Mouse (Mus musculus) heart, postnatal 4 days (tissue): Measurements from ENCODE around the gene Gm960. TPM values are rescaled to one million over a fixed set of nuclear protein-coding genes. Genes with fewer than 3 reads are reported as not detected.
"Not testable (repeated sequence)": the region's sequence is repeated elsewhere in the genome, so short reads cannot be mapped to it uniquely, and the experiment has no call there.

Experiments
- DNase-seq: peaks from one replicate; pipeline ENCODE4 v3.0.0; 2021
- microRNA-seq, 2 experiments: library from miRNA; unstranded; fragments of <30 nt; microRNA quantifications; one replicate each; pipeline ENCODE4 v1.2.0; 2021 to 2022
- total RNA-seq, 2 experiments: library from RNA; stranded (reverse); gene quantifications; 2 replicates each; pipeline ENCODE4 v1.2.3; 2021

Gm960 gene
- total RNA-seq, 2 experiments from 2014 or later = 0.12 to 0.68 TPM

DNA sequence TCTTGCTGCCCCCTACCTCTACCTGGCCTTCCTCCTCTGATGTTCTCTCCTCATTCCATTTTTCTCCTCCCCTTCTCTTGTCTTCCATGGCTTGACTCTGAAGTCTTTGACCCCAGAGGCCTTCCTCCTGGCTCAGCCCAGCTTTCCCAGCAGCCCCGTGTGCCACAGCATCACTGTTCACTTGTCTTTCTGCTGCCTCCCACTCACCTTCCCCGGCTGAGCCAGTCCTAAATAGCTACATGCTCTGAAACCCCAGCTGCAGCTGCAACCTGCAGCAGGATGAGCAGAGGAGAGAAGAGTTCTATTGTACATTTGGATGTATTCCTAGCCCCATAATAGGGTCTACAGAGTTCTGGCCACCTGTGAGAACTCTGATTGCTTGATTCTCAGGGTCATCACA is 111.0 kb downstream of the Gm960 start:
- no peak for DNase-seq

GRCm38 (mm10) chr19:4586783-4587182 is 111.7 kb downstream of the Gm960 start:
- not testable (repeated sequence) for DNase-seq

GRCm38 (mm10) chr19:4583856-4584255 is 114.6 kb downstream of the Gm960 start:
- no peak for DNase-seq

DNA sequence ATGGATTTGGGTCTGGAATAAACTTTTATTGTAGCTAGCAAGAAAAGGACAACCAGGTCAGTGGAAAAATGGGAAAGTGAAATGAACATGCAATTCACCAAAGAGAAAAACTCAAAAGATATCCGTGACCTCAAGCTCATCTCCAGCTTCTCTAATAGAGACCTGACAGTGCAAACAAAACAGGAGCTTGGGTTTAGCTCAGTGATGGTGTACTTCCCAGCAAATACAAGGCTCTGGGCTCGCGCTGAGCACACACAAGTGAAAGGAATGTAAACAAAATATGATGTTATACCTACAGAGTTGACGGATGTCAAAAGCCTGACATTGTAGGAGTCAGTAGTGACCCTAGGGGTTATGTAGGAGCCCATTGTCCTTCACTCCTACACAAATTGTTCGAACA is 119.2 kb downstream of the Gm960 start:
- DNase-seq = no peak

DNA sequence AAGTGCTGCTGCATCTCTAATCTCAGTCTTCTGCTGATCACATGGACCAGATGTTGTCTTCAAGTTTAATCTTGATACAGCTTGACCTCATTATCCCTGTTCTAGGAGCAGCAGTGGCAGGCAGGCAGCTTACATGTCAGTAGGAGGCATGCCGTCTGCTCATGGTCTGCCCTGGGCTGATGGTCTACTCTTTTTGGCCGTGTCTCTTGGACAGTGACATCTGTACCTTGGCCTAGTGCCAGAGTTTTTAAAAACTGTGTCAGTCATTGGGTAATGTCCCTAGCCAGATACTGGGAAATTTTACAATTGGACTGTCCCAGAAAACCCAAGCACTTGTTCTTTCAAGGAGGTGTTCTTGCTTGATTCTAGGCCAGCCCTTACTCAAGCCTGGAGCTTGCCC is 119.7 kb downstream of the Gm960 start:
- DNase-seq = peak; percentile 21

Small RNA genes within 50 kb of the gene (microRNA-seq; reads per million reads assigned to microRNA genes)
- gene Mir6986 = 1.7 to 1.8 reads per million in 2 experiments

Other genes starting within 250 kb of the Gm960 start
- under 1 TPM; 0.74 to 0.98 TPM for gene Syt12, start 221.2 kb downstream of the Gm960 start, total RNA-seq
- gene 2010003K11Rik, start 200.1 kb downstream of the Gm960 start, total RNA-seq = not detected
- 1 to 10 TPM; 6.9 to 8.8 TPM for gene Pcx, start 188.2 kb downstream of the Gm960 start, total RNA-seq
- gene Lrfn4, start 83.0 kb downstream of the Gm960 start, total RNA-seq = 10 to 100 TPM; 19.1 to 20.5 TPM
- gene Rce1, start 73.0 kb downstream of the Gm960 start, total RNA-seq = 10 to 100 TPM; 16.1 to 18.0 TPM
- gene Sptbn2, start 12.5 kb upstream of the Gm960 start, total RNA-seq = under 1 TPM; 0.25 to 0.33 TPM
- gene Rbm4b, start 57.8 kb upstream of the Gm960 start, total RNA-seq = 1 to 10 TPM; 7.5 to 8.3 TPM
- gene Rbm4, start 95.2 kb upstream of the Gm960 start, total RNA-seq = 10 to 100 TPM; 46.1 to 48.4 TPM
- 10 to 100 TPM; 21.8 to 24.1 TPM for gene Gm21992, start 112.9 kb upstream of the Gm960 start, total RNA-seq
- gene Rbm14, start 113.0 kb upstream of the Gm960 start, total RNA-seq = 10 to 100 TPM; 34.0 to 39.3 TPM
- 10 to 100 TPM; 31.4 to 31.7 TPM for gene Ccs, start 140.7 kb upstream of the Gm960 start, total RNA-seq
- gene Ccdc87, start 140.7 kb upstream of the Gm960 start, total RNA-seq = under 1 TPM in 1 of 2 experiments, not detected in 1; 0.11 TPM
- 10 to 100 TPM; 24.9 to 25.9 TPM for gene Ctsf, start 156.5 kb upstream of the Gm960 start, total RNA-seq
- 1 to 10 TPM in 1 of 2 experiments, under 1 TPM in 1; 0.38 to 2.2 TPM for gene Actn3, start 179.2 kb upstream of the Gm960 start, total RNA-seq
- 1 to 10 TPM; 4.8 to 5.2 TPM for gene Zdhhc24, start 180.0 kb upstream of the Gm960 start, total RNA-seq
- gene Bbs1, start 208.0 kb upstream of the Gm960 start, total RNA-seq = 1 to 10 TPM; 4.3 to 4.6 TPM
- 10 to 100 TPM; 39.7 to 40.2 TPM for gene Dpp3, start 229.6 kb upstream of the Gm960 start, total RNA-seq
- 1 to 10 TPM in 1 of 2 experiments, under 1 TPM in 1; 0.71 to 1.2 TPM for gene Peli3, start 244.5 kb upstream of the Gm960 start, total RNA-seq